Mouse (Mus musculus): ENCODE measurements around the gene Fgr. TPM values are rescaled to one million over a fixed set of nuclear protein-coding genes. Genes with fewer than 3 reads are reported as not detected.

The Fgr gene
- total and polyA plus RNA-seq, 3 experiments = 0.04 to 0.24 (median 0.13) TPM

DNA sequence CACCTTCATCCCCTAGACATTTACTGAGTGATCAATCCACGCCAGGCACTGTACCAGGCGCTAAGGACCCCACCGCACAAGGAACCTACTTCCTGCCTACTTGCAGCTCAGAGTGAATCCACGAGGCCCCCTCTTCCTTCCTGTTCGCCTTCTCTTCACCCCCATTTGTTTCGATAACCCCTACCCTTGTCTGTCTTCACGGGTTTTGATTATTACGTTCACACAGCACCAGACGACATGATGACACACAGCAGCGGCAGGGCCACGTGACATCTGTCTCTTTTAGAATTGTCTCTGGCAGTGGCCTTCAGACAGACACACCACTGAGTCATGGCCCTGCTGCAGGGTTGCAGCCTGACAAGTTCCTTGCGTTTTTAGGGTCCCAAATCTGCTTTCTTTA is 29.8 kb upstream of the Fgr start:
- H3K27ac ChIP-seq (ENCODE audit: insufficient read depth, low read depth) = no peak overlapping the region
- peaks cover 18 to 65% of the 10 kb centered on the region in 2 experiments for H3K4me1 ChIP-seq (ENCODE audit: control insufficient read depth in 1 of 2, insufficient read depth in 2 of 2)
- DNase-seq (ENCODE audit: extremely low read depth) = no peak
- in situ Hi-C loops (cut with MboI; ENCODE audit: low pct_ligation_motif_present, low pct_unique_long_range_greater_than_20kb, low sequenced_read_pairs) = no loop called here
- no peaks in the 10 kb centered on the region for H3K36me3 ChIP-seq (replicated peaks in 1 of 2; ENCODE audit: control insufficient read depth in 1 of 2, insufficient read depth in 1 of 2, low read length in 1 of 2)
- TF ChIP-seq ZNF384 (IDR thresholded peaks at IDR 0.05; ENCODE audit: low read depth, low read length) (no peak), RAD21 (IDR thresholded peaks at IDR 0.05; ENCODE audit: low read depth, low read length) (no peak), MAX (IDR thresholded peaks at IDR 0.05; ENCODE audit: low read length) (no peak), JUN (IDR thresholded peaks at IDR 0.05; ENCODE audit: insufficient read depth, low read depth, low read length) (no peak), MXI1 (IDR thresholded peaks at IDR 0.05; ENCODE audit: low read depth, low read length) (no peak), POLR2A (IDR thresholded peaks at IDR 0.05; ENCODE audit: low read depth, low read length) (no peak), CHD2 (IDR thresholded peaks at IDR 0.05; ENCODE audit: low read length) (no peak), BHLHE40 (IDR thresholded peaks at IDR 0.05; ENCODE audit: low read depth, low read length) (no peak), HCFC1 (IDR thresholded peaks at IDR 0.05; ENCODE audit: low read depth, low read length) (no peak), TBP (conservative IDR thresholded peaks at IDR 0.05; ENCODE audit: low read depth, low read length) (no peak), USF2 (conservative IDR thresholded peaks at IDR 0.05; ENCODE audit: low read depth, low read length) (no peak), ZC3H11A (IDR thresholded peaks at IDR 0.05; ENCODE audit: low read depth, low read length) (no peak), USF1 (IDR thresholded peaks at IDR 0.05; ENCODE audit: low read depth, low read length) (no peak), POLR2AphosphoS2 (IDR thresholded peaks at IDR 0.05; ENCODE audit: low read depth, low read length) (no peak)
- H3K9ac ChIP-seq (ENCODE audit: insufficient read depth, low read depth) = no peak overlapping the region
- H3K4me3 ChIP-seq (replicated peaks in 1 of 3; ENCODE audit: low read depth in 2 of 3, low read length in 2 of 3, poor library complexity in 1 of 3) = no peak overlapping the region
- no peak overlapping the region for H3K4me2 ChIP-seq (ENCODE audit: insufficient read depth, low read depth, poor library complexity, severe bottlenecking)
- dilution Hi-C loops (cut with MboI; ENCODE audit: extremely low pct_ligation_motif_present, extremely low pct_unique_long_range_greater_than_20kb, low sequenced_read_pairs) = no loop called here
- H3K27me3 ChIP-seq (replicated peaks) = no peaks in the 10 kb centered on the region
- H3K9me3 ChIP-seq (replicated peaks; ENCODE audit: low read length) = no peaks in the 10 kb centered on the region
- no peaks in the 10 kb centered on the region for H3K79me2 ChIP-seq (replicated peaks; ENCODE audit: control insufficient read depth, extremely low read depth, insufficient read depth, poor library complexity, severe bottlenecking)

DNA sequence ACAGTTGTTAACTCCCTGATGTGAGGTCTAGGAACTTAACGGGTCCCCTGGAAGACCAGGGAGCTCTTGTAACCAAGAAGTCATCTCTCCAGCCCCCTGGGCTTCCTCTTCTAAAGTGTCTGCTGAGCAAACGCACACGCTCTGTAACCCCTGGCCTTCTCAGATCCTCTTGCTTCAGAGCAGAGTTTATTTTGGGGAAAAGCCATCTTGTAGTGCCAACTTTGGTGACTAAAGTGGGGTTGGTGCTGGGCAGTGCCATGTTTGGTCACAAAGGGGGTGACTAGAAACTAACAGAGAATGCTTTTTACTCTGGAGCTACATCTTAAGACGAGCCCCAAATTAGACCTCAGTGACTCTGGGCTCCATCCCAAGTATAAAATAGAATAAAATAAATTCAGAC is 29.1 kb upstream of the Fgr start:
- H3K4me1 ChIP-seq (ENCODE audit: control insufficient read depth in 1 of 2, insufficient read depth in 2 of 2) = peaks cover 15 to 65% of the 10 kb centered on the region in 2 experiments
- H3K9ac ChIP-seq (ENCODE audit: insufficient read depth, low read depth) = no peak overlapping the region
- H3K4me2 ChIP-seq (ENCODE audit: insufficient read depth, low read depth, poor library complexity, severe bottlenecking) = no peak overlapping the region
- no peaks in the 10 kb centered on the region for H3K9me3 ChIP-seq (replicated peaks; ENCODE audit: low read length)
- no peaks in the 10 kb centered on the region for H3K79me2 ChIP-seq (replicated peaks; ENCODE audit: control insufficient read depth, extremely low read depth, insufficient read depth, poor library complexity, severe bottlenecking)
- no peak overlapping the region for H3K27ac ChIP-seq (ENCODE audit: insufficient read depth, low read depth)
- no peak overlapping the region for H3K4me3 ChIP-seq (replicated peaks in 1 of 3; ENCODE audit: low read depth in 2 of 3, low read length in 2 of 3, poor library complexity in 1 of 3)
- DNase-seq (ENCODE audit: extremely low read depth) = no peak
- in situ Hi-C loops (cut with MboI; ENCODE audit: low pct_ligation_motif_present, low pct_unique_long_range_greater_than_20kb, low sequenced_read_pairs) = no loop called here
- no peaks in the 10 kb centered on the region for H3K27me3 ChIP-seq (replicated peaks)
- TF ChIP-seq ZNF384 (IDR thresholded peaks at IDR 0.05; ENCODE audit: low read depth, low read length) (no peak), POLR2AphosphoS2 (IDR thresholded peaks at IDR 0.05; ENCODE audit: low read depth, low read length) (no peak), ZC3H11A (IDR thresholded peaks at IDR 0.05; ENCODE audit: low read depth, low read length) (no peak), NRF1 (IDR thresholded peaks at IDR 0.05; ENCODE audit: low read depth, low read length) (no peak), USF1 (IDR thresholded peaks at IDR 0.05; ENCODE audit: low read depth, low read length) (no peak), POLR2A (IDR thresholded peaks at IDR 0.05; ENCODE audit: low read depth, low read length) (no peak), ZKSCAN1 (IDR thresholded peaks at IDR 0.05; ENCODE audit: borderline replicate concordance, low read depth, low read length) (no peak), CHD1 (IDR thresholded peaks at IDR 0.05; ENCODE audit: low read depth, low read length) (no peak), IRF4 (IDR thresholded peaks at IDR 0.05; ENCODE audit: low read depth, low read length) (no peak), E2F4 (IDR thresholded peaks at IDR 0.05; ENCODE audit: insufficient replicate concordance, low read depth, low read length) (no peak), CHD2 (IDR thresholded peaks at IDR 0.05; ENCODE audit: low read length) (no peak), GABPA (IDR thresholded peaks at IDR 0.05; ENCODE audit: insufficient replicate concordance, low read depth, low read length) (no peak)
- H3K36me3 ChIP-seq (replicated peaks in 1 of 2; ENCODE audit: control insufficient read depth in 1 of 2, insufficient read depth in 1 of 2, low read length in 1 of 2) = no peaks in the 10 kb centered on the region
- dilution Hi-C loops (cut with MboI; ENCODE audit: extremely low pct_ligation_motif_present, extremely low pct_unique_long_range_greater_than_20kb, low sequenced_read_pairs) = no loop called here
